Mouse (Mus musculus): ENCODE measurements around the gene Ubap2. TPM values are rescaled to one million over a fixed set of nuclear protein-coding genes. Genes with fewer than 3 reads are reported as not detected.

Ubap2 gene
- total RNA-seq, 2 experiments from 2014 or later = 110 to 113 TPM

DNA sequence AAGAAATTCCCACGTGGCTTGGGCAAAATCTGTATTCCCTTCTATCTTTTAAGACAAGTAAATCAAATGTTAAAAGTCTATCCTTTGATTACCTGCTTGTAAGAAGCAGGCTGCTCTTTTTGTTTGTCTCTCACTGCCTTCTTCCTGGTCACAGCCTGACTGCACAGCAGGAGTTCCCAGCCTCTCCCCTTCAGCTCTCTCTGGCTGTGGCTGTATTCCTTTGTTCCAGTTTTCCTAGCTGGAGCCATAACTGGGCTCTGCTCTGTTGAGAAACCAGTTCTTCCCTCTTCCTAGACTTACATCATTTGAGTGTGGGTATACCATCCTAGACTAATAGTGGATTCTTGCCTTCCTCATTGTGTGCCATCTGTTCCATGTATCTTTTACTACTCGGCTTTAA is 110.0 kb downstream of the Ubap2 start:
- DNase-seq = no peak

- DNase-seq = no peak
Measured at GRCm38 (mm10) chr4:41161232-41161631, 113.7 kb downstream of the Ubap2 start.

DNA sequence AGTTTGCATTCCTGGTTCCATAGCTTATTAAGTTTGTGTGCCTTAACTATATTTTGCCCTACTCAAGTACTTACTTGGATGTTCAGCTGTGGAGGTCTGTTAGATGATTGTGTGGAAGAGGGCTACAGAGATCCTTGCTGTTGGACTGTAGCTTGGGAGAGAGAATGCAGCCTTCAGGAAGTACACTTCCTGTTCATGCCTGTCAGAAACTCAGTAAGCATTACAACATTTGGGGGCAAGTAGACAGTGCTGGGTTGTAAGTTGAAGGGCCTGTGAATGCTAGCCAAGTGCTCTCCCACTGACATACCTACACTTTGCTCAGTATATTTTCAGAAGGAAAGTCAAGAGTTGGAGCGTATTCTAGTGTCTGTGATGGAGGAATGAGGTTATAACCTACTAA is 116.7 kb downstream of the Ubap2 start:
- no peak for DNase-seq

GRCm38 (mm10) chr4:41156961-41157360 is 118.0 kb downstream of the Ubap2 start:
- no peak for DNase-seq

DNA sequence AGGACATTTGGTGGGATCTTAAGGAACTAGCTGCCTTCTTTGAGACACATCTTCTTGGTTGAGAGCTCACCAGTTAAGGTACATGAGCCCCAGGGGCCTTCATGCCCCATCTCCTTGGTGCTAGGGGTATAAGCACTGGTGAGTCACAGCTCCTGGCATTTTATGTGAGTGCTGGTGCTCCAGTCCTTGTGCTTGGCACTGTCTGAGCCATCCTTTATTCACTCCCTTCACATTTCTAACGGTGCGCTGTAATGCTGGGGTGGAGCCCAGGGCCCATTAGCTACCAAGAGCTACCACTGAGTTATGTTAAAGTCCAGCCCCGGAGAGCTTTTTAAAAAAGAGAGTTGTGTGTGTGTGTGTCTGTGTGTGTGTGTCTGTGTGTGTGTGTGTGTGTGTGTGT is 121.8 kb downstream of the Ubap2 start:
- DNase-seq = no peak

DNA sequence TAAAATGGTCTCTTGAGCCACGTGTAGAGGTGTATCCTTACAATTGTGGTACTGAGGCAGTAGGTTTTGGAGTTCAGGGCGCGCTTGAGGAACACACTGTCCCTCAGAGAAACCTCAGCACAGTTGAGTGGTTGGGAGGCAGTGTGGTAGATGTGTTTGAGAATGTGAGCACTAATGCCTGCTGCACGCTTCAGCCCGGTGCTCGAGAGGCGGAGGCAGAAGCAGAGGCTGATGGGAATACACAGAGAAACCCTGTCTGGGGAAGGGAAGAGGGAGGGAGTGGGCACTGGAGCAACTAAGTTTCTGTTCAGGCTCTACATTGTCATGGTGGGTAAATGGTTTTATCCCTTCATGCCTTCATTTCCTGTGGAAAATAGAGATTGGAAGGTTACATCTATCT is 123.8 kb downstream of the Ubap2 start:
- DNase-seq = no peak

DNA sequence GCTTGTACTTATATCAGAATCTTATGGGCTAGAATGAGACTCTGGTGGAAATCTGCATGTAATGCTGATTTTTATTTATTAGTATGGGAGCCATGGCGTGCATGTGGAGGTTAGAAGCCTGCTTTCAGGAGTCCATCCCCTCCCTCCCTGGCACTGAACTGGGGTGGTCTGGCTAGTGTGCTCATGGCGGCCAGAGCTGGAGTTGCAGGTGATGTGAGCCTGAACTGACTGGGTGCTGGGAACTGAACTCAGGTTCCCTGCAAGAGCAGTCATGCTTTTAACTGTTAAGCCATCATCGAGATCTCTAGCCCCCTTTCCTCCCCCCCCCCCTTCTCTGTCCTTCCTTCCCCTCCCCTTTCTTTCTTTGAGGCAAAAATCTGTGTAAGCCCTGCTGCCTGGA is 125.1 kb downstream of the Ubap2 start:
- no peak for DNase-seq

Other genes with a start within 250 kb of the Ubap2 start
- 10 to 100 TPM; 10.6 to 11.4 TPM for gene Aqp7, start 227.0 kb downstream of the Ubap2 start, total RNA-seq (2021)
- gene Aqp3, start 177.0 kb downstream of the Ubap2 start, total RNA-seq (2021) = not detected
- gene Nol6, start 150.7 kb downstream of the Ubap2 start, total RNA-seq (2021) = 10 to 100 TPM; 16.9 to 18.8 TPM
- 10 to 100 TPM; 85.3 to 85.8 TPM for gene Ube2r2, start 139.4 kb downstream of the Ubap2 start, total RNA-seq (2021)
- 10 to 100 TPM; 31.8 to 34.1 TPM for gene Dcaf12, start 39.7 kb upstream of the Ubap2 start, total RNA-seq (2021)
- gene Ubap1, start 73.9 kb upstream of the Ubap2 start, total RNA-seq (2021) = 10 to 100 TPM; 39.9 to 43.7 TPM
- 1 to 10 TPM; 1.6 to 3.3 TPM for gene Kif24, start 189.7 kb upstream of the Ubap2 start, total RNA-seq (2021)
- gene Nudt2, start 190.0 kb upstream of the Ubap2 start, total RNA-seq (2021) = 10 to 100 TPM; 25.8 to 26.3 TPM
- gene AI464131, start 227.9 kb upstream of the Ubap2 start, total RNA-seq (2021) = 10 to 100 TPM; 75.2 to 77.4 TPM
- gene 1110017D15Rik, start 242.2 kb upstream of the Ubap2 start, total RNA-seq (2021) = under 1 TPM in 1 of 2 experiments, not detected in 1; 0.36 TPM